Mouse (Mus musculus): ENCODE data around the gene Arhgdia.

GRCm38 (mm10) chr11:120575046-120575445 is 6.4 kb downstream of the Arhgdia start:
- TF ChIP-seq CTCF (IDR thresholded peaks at IDR 0.05; ENCODE audit: control insufficient read depth, insufficient read depth, insufficient read length) (no peak), FOSL1 (IDR thresholded peaks at IDR 0.05; ENCODE audit: insufficient read depth, low read length, poor library complexity, severe bottlenecking) (no peak)

Measured in C2C12 (cell line).